Mouse (Mus musculus): ENCODE measurements around the gene Lrrc4b.

- no peak for TF ChIP-seq CTCF (IDR thresholded peaks at IDR 0.05; ENCODE audit: low read depth, low read length)
- no peak for TF ChIP-seq POLR2A (IDR thresholded peaks at IDR 0.05; ENCODE audit: borderline replicate concordance, low read depth, low read length)
Measured at GRCm38 (mm10) chr7:44443268-44444173, 14.7 kb downstream of the Lrrc4b start.

Data from bone marrow macrophage, adult 2 months (primary cell).